Mouse (Mus musculus) layer of hippocampus, adult 9-10 months (tissue): ENCODE results near the gene Gm20815.
"Not testable (repeated sequence)": the region's sequence is repeated elsewhere in the genome, so short reads cannot be mapped to it uniquely, and the experiment has no call there.

Source experiments
- DNase-seq: peaks from one replicate; pipeline ENCODE4 v3.0.0; 2022; ENCODE audit warnings: low spot score

Gene Gm20815

GRCm38 (mm10) chrY:8835069-8835468 lies at the start of gene Gm20815:
TSS of gene Gm20815 (minus strand) at chrY:8835169.
- DNase-seq = not testable (repeated sequence)
